Mouse (Mus musculus) hindbrain, embryonic 15.5 days (tissue): ENCODE data around the gene Fam185a. TPM values are rescaled to one million over a fixed set of nuclear protein-coding genes. Genes with fewer than 3 reads are reported as not detected.

Experiments used
- ATAC-seq: fragments of 200-750 bp; cut with Nextera tagmentation; 2 replicates; pipeline ENCODE4 v1.8.0; 2017; ENCODE audit warnings: low read depth, moderate number of reproducible peaks, moderate TSS enrichment; ENCODE audit not compliant: low FRiP score
- H3K27ac ChIP-seq: fragments of 300-500 bp; sonication (generic); replicated peaks from 2 replicates; pipeline ENCODE4 v1.5.1; 2015; ENCODE audit warnings: mild to moderate bottlenecking, inconsistent platforms
- H3K27me3 ChIP-seq: fragments of 300-500 bp; sonication (generic); 2 replicates; pipeline ENCODE4 v1.6.1; 2015; ENCODE audit warnings: control low read depth, inconsistent platforms
- H3K36me3 ChIP-seq: fragments of 300-500 bp; sonication (generic); 2 replicates; pipeline ENCODE4 v1.6.1; 2015; ENCODE audit warnings: control low read depth, inconsistent platforms
- H3K4me1 ChIP-seq: fragments of 300-500 bp; sonication (generic); replicated peaks from 2 replicates; pipeline ENCODE4 v1.6.1; 2015; ENCODE audit warnings: control low read depth, inconsistent platforms
- H3K4me2 ChIP-seq: fragments of 300-500 bp; sonication (generic); 2 replicates; pipeline ENCODE4 v1.6.1; 2015; ENCODE audit warnings: moderate library complexity, mild to moderate bottlenecking, inconsistent platforms
- H3K4me3 ChIP-seq: fragments of 300-500 bp; sonication (generic); 2 replicates; pipeline ENCODE4 v1.5.1; 2015; ENCODE audit warnings: mild to moderate bottlenecking, inconsistent platforms
- H3K9ac ChIP-seq: fragments of 300-500 bp; sonication (generic); 2 replicates; pipeline ENCODE4 v1.6.1; 2015; ENCODE audit warnings: inconsistent platforms
- H3K9me3 ChIP-seq: fragments of 300-500 bp; sonication (generic); 2 replicates; pipeline ENCODE4 v1.6.1; 2016; ENCODE audit warnings: control low read depth, inconsistent platforms
- WGBS: fragments of 180-500 bp; shearing (Covaris S2); methylation state at CpG from one replicate; pipeline ENCODE4 v1.1.7; 2015; 5-methylcytosine and 5-hydroxymethylcytosine counted together
- polyA plus RNA-seq: library from polyadenylated mRNA; unstranded; fragments of >200 nt; fragmentation: Nextera tagmentation; extraction: Ambion mirVana; gene quantifications from 2 replicates; pipeline ENCODE4 v1.2.1, GENCODE M21; 2015

Gene Fam185a
- polyA plus RNA-seq, 1 experiment from 2014 or later = 9.0 TPM

GRCm38 (mm10) chr5:21391616-21392384, 33.0 kb upstream of the Fam185a start:
- 44% methylated on average over 13 of the region's 13 CpGs for WGBS
- Histone ChIP-seq H3K27ac (no peak overlapping the region), H3K27me3 (no peaks in the 10 kb centered on the region), H3K36me3 (no peaks in the 10 kb centered on the region), H3K4me2 (no peak overlapping the region), H3K4me1 (0 out of 2 replicates have a peak, but pooled peaks cover 4% of the 10 kb centered on the region), H3K9ac (no peak overlapping the region), H3K4me3 (no peak overlapping the region), H3K9me3 (no peaks in the 10 kb centered on the region)
- ATAC-seq = no peak

- WGBS = 91% methylated on average over 2 of the region's 2 CpGs
- H3K4me3 ChIP-seq = no peak overlapping the region
Observed at GRCm38 (mm10) chr5:21394562-21394961, 30.2 kb upstream of the Fam185a start.

DNA sequence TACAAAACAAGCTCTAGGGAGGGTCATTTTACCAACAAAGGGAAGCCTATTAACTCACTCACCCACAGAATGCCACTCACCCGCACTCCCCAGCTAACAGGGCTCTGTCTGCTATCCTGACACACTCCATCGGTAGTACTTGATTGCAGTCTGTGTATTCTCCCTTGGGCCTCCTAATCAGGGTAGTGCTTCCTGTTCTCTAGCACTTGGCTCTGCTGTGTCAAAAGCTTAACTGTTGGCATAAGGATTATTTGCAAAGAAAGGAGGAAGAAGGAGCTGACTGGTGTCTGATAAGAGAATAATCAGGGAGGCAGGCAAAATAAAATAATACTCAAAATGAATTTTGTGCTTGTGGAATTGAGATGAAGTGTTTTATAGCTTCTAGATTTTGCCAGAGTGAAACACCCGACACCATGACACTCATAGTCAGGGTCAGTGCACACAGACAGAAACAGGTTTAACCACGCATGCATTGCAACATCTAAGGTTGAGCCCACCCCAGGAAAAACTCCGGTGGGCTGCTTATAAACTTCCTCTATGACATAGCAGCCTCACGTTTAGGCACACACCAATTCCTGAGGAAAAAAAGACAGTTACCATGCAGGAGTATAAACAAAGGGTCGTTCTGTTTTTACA, 29.4 kb upstream of the Fam185a start:
- ATAC-seq = no peak
- WGBS = 57% methylated on average over 7 of the region's 7 CpGs
- no peak overlapping the region for H3K4me3 ChIP-seq

More at GRCm38 (mm10) chr5:21394562-21394961, 30.2 kb upstream of the Fam185a start:
- ATAC-seq = no peak
- Histone ChIP-seq H3K4me2 (no peak overlapping the region), H3K4me1 (0 out of 2 replicates have a peak, but pooled peaks cover 4% of the 10 kb centered on the region), H3K27me3 (no peaks in the 10 kb centered on the region), H3K27ac (no peak overlapping the region), H3K9ac (no peak overlapping the region), H3K36me3 (no peaks in the 10 kb centered on the region), H3K9me3 (no peaks in the 10 kb centered on the region)

GRCm38 (mm10) chr5:21411261-21411666, 13.5 kb upstream of the Fam185a start:
- Histone ChIP-seq H3K9ac (no peak overlapping the region), H3K27me3 (no peaks in the 10 kb centered on the region), H3K4me2 (no peak overlapping the region), H3K36me3 (no peaks in the 10 kb centered on the region), H3K4me3 (no peak overlapping the region), H3K27ac (no peak overlapping the region), H3K4me1 (no peaks in the 10 kb centered on the region), H3K9me3 (no peaks in the 10 kb centered on the region)
- no peak for ATAC-seq
- WGBS = 93% methylated on average over 5 of the region's 5 CpGs

More for the DNA sequence above, 29.4 kb upstream of the Fam185a start:
- Histone ChIP-seq H3K36me3 (no peaks in the 10 kb centered on the region), H3K4me2 (no peak overlapping the region), H3K27ac (no peak overlapping the region), H3K9ac (no peak overlapping the region), H3K4me1 (0 out of 2 replicates have a peak, but pooled peaks cover 4% of the 10 kb centered on the region), H3K27me3 (no peaks in the 10 kb centered on the region), H3K9me3 (no peaks in the 10 kb centered on the region)

DNA sequence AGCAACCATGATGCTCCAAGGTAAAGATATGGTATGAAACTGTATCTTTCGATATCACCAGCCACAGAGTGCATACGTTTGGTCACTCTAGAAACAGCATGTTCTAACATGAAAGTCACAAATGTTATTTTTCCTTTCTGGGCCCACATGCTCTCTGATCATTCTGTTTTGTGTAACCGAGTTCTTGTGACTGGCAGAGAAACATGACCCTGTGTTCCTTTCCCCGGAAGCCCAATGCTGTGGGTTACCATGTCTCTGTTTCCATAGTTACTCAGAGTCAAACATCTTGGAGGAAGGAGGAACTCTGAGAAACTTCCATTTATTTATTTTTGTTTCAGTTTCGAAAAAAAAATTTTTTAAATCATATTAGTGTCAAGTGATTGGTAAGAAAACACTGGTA, 12.7 kb upstream of the Fam185a start:
- Histone ChIP-seq H3K4me3 (no peak overlapping the region), H3K9ac (no peak overlapping the region)
- 80% methylated on average over 5 of the region's 5 CpGs for WGBS

GRCm38 (mm10) chr5:21413322-21413721, 11.4 kb upstream of the Fam185a start:
- Histone ChIP-seq H3K4me2 (no peak overlapping the region), H3K4me1 (no peaks in the 10 kb centered on the region), H3K9ac (no peak overlapping the region), H3K4me3 (no peak overlapping the region), H3K9me3 (no peaks in the 10 kb centered on the region), H3K27ac (no peak overlapping the region), H3K36me3 (no peaks in the 10 kb centered on the region), H3K27me3 (no peaks in the 10 kb centered on the region)
- no peak for ATAC-seq
- WGBS = 94% methylated on average over 3 of the region's 3 CpGs

More for the DNA sequence above, 12.7 kb upstream of the Fam185a start:
- no peaks in the 10 kb centered on the region for H3K9me3 ChIP-seq
- ATAC-seq = no peak
- H3K27ac ChIP-seq = no peak overlapping the region
- no peaks in the 10 kb centered on the region for H3K4me1 ChIP-seq
- no peak overlapping the region for H3K4me2 ChIP-seq
- H3K27me3 ChIP-seq = no peaks in the 10 kb centered on the region
- H3K36me3 ChIP-seq = no peaks in the 10 kb centered on the region

DNA sequence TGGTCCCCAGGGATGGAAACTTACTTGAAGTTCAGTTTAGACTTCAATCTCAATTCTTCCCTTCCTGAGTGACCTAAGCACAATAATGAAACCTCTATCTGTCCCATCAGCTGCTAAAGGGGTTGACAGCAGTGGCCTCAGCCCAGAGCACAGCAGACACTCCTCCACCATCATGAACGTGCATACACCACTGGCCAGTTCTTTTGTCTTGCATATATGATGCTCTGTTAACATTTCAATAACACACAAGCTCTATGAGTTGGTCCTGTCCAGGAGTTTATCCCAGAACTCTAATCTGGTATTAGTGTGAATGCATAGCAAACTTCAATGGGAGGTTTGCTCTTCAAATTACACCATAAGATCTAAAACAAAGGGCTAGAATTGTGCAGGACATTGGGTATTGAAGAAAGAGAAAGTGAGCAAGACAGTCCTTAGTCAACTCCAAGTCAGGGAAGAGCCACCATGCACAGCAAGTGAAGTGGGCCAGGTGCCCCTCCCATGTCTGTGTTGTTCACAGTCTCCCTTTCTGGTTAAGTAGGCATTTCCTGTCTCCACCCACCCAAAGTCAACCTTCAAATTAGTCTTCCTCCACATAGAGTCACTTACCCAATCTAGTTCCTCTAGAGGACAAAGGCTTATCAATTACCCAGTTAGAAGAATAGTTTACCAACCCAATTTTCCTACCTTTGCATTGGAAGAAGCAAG, 10.5 kb upstream of the Fam185a start:
- no peaks in the 10 kb centered on the region for H3K4me1 ChIP-seq
- H3K36me3 ChIP-seq = no peaks in the 10 kb centered on the region
- H3K4me3 ChIP-seq = no peak overlapping the region
- H3K9me3 ChIP-seq = no peaks in the 10 kb centered on the region
- WGBS = 59% methylated on average over 1 of the region's 1 CpGs
- no peak overlapping the region for H3K9ac ChIP-seq
- no peak overlapping the region for H3K4me2 ChIP-seq
- no peak for ATAC-seq
- H3K27me3 ChIP-seq = no peaks in the 10 kb centered on the region
- H3K27ac ChIP-seq = no peak overlapping the region

GRCm38 (mm10) chr5:21418613-21419012, 6.1 kb upstream of the Fam185a start:
- WGBS = 71% methylated on average over 4 of the region's 4 CpGs
- Histone ChIP-seq H3K9ac (no peak overlapping the region), H3K4me3 (no peak overlapping the region), H3K27me3 (no peaks in the 10 kb centered on the region), H3K36me3 (no peaks in the 10 kb centered on the region), H3K27ac (no peak overlapping the region), H3K9me3 (no peaks in the 10 kb centered on the region), H3K4me1 (no peaks in the 10 kb centered on the region), H3K4me2 (no peak overlapping the region)
- ATAC-seq = no peak

DNA sequence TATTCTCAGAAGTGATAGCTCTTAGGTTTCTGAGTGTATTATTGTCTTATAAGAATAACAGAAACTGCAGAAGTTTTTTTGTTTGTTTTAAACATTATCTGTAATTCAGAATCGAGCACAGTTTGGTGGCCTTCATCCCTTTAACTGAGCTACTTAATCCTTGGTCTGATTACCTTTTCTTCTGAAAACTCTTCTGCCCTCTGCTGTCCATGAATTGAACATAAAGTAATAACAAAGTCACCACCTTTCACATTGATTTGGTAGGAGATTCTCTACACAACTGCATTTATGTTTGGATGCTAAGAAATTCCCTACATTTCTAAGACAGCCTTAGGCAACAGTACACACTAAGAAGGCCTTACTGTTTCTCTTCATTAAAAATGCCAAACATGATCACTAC, 4.1 kb upstream of the Fam185a start:
- no peaks in the 10 kb centered on the region for H3K27me3 ChIP-seq
- H3K9ac ChIP-seq = no peak overlapping the region
- H3K36me3 ChIP-seq = no peaks in the 10 kb centered on the region
- H3K4me1 ChIP-seq = peaks cover 3% of the 10 kb centered on the region
- no peak overlapping the region for H3K27ac ChIP-seq
- H3K9me3 ChIP-seq = no peaks in the 10 kb centered on the region
- WGBS = 41% methylated on average over 1 of the region's 1 CpGs
- no peak overlapping the region for H3K4me2 ChIP-seq
- H3K4me3 ChIP-seq = no peak overlapping the region
- ATAC-seq = no peak

DNA sequence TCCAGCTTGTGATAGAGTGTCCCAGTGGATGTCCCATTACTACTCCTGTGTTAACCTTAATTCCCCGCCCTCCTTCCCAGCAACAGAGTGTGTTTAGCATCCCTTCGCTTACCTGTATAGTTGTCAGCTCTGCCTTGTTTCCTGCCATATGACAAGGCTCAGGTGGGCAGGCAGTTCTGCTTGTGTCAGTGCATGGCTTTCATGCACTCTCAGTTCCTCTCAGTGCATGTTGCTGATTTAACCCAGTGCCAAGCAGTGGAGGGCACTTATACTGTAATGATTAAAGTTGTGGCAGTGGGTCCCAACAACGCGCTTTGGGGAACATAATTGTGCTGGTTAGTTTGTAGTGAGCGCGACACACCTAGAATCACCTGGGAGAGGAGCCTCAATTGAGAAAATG, 1.9 kb downstream of the Fam185a start:
- no peaks in the 10 kb centered on the region for H3K27me3 ChIP-seq
- WGBS = 95% methylated on average over 6 of the region's 6 CpGs
- peaks cover 17% of the 10 kb centered on the region for H3K4me1 ChIP-seq
- no peaks in the 10 kb centered on the region for H3K9me3 ChIP-seq
- H3K4me3 ChIP-seq = peak overlapping the region; percentile 94; the same call in 1 of the 2 replicates
- no peak for ATAC-seq
- peak overlapping the region; percentile 83 for H3K4me2 ChIP-seq
- no peaks in the 10 kb centered on the region for H3K36me3 ChIP-seq
- H3K9ac ChIP-seq = no peak overlapping the region
- H3K27ac ChIP-seq = no peak overlapping the region

GRCm38 (mm10) chr5:21434148-21434929, 9.6 kb downstream of the Fam185a start:
- Histone ChIP-seq H3K9me3 (no peaks in the 10 kb centered on the region), H3K4me2 (no peak overlapping the region), H3K36me3 (no peaks in the 10 kb centered on the region), H3K27me3 (no peaks in the 10 kb centered on the region), H3K4me1 (no peaks in the 10 kb centered on the region; the same call in 1 of the 2 replicates), H3K27ac (no peak overlapping the region), H3K9ac (no peak overlapping the region), H3K4me3 (no peak overlapping the region)
- WGBS = 67% methylated on average over 11 of the region's 11 CpGs
- peak; percentile 79 for ATAC-seq
